Mouse (Mus musculus): ENCODE data around the gene Bptf. TPM values are rescaled to one million over a fixed set of nuclear protein-coding genes. Genes with fewer than 3 reads are reported as not detected.
A peak's percentile ranks its signal among the peaks of the same experiment; 100 is the strongest.

The Bptf gene
- total RNA-seq, 2 experiments from 2014 or later: 34.2 to 37.6 TPM

DNA sequence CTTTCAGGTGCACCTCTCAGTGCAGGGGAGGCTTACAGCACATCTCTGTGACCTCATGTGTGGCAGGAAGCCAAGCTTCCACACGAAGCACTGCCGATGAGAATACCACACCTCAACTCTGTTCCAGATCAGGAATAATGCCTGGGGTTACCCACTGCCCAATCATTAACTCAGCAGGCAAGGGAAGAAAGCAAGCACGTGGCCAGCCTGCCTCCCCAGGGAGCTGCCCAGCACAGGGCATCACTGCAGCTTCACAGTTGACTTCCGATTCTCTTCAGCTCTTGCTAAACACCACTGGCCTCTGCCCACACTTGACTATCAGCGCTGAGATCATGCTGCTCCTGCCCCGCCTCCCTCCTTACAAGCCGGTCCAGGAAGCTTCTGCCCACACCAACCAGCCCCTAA is 7.6 kb downstream of the Bptf start:
- DNase-seq (ENCODE audit: low spot score in 2 of 2): peak; percentile 42 to 50

DNA sequence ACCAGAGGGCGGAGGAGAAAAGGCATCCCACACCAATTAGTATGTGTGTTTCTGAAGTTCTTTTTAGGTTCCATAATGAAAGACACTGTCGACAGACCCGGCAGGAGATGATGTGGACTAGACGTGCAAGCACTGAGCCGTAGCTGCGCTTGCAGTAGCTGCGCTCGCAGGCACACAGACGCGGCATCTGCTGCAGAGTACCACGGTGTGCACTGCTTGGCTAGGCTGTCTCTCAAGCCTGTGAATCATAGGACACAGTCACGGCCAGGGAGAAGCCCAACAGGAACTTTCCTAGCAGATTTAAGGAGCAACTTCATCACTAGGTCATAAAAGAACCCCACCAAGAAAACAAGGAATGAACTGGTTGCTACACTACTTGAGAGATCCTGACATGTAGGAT is 14.1 kb downstream of the Bptf start:
- no peak for DNase-seq (ENCODE audit: low spot score in 2 of 2)

DNA sequence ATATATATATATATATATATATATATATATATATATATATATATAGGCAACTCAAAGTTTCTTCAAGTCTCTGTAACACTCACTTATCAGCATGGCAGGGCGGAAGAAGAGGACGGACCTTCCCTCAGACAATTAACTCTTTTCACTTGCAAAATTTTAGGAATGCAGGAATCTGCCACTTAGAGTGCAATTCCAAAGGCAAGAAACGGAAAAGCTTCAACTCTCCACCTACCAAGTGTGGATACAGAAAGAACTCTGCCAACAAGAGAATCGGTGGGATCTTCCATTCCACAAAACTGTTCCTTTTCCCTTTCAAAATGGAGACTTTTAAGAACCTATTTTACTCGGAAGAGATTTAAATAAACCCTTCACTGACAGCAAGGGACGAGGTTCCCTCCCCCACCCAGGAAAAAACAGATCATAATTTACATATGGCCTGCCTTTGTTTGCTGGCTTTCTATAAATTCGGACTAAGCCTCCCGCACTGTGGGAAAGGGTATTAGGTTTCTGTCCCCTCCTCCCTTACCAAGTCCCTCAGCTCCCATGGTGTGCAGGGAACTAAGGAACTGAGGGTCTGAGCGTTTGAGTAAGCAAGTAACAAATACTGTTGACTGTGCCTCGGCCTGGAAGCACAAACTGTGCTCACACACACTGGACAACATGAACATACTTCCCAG is 17.9 kb downstream of the Bptf start:
- no peak for DNase-seq (ENCODE audit: low spot score in 2 of 2)

DNA sequence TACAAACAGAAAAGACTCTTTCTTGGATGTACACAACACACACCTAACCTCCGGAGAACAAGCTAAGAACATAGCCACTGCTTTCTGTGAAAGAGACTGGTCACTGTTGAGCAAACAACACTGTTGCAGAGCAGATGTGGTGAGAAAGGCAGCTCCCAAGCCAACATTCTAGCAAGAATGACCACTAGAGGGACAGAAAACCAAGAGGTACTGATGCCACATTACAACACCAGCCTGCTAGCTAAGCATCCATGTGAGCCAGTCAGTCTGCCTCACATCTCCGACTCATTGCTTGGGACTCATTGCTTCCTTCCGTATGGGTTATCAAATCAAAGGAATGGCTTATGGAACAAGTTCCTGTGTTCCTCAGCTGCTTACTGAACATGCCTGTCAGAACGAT is 18.8 kb downstream of the Bptf start:
- DNase-seq (ENCODE audit: low spot score in 2 of 2): no peak

DNA sequence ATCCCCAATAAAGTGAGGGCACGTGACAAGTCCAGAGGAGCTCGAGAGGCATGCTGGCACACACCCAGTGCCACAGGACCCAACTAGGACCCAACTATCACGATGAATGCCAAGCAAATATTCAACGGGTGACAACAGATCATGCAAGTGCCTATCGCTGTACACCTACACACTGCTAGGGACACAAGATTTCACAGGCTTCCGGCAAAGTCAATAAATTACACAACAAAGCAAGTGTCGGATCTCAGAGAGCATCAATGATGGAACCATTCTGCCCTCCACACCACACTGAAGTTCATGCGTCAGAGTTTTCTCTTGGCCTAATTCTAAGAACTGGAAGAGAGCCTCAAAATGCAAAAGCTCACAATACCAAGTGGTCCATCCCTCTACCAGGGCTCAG is 22.3 kb downstream of the Bptf start:
- DNase-seq (ENCODE audit: low spot score in 2 of 2): no peak

DNA sequence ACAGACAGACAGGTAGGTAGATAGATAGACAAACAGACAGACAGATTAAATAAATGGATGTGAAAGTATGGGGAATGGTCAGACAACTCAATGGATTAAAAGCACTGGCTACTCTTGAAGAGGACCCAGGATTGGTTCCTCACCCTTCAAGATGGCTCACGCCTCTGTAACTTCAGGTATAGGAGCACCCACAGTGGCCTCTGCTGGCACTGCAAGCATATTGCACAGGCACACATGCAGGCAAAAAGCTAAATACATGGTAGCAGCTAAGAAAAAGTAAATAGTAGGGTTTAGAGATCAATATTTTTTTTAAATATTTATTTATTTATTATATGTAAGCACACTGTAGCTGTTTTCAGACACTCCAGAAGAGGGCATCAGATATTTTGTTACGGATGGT is 23.0 kb downstream of the Bptf start:
- no peak for DNase-seq (ENCODE audit: low spot score in 2 of 2)

DNA sequence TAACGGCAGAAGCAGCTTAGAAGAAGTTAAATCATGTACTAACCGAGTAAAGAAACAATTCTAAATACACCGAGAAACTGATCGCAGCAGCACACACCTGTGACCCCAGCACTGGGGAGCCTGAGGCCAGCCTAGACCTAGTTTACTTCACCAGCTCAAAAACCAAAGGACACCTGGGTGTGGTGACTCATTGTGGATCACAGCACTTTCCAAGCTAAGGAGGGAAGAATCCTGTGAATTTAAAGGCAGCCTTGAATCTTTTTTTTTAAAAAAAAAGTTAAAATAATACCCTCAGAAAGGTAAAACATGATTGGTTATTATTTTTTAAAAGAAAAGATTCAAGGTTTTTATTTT is 24.2 kb downstream of the Bptf start:
- DNase-seq (ENCODE audit: low spot score in 2 of 2): no peak

DNA sequence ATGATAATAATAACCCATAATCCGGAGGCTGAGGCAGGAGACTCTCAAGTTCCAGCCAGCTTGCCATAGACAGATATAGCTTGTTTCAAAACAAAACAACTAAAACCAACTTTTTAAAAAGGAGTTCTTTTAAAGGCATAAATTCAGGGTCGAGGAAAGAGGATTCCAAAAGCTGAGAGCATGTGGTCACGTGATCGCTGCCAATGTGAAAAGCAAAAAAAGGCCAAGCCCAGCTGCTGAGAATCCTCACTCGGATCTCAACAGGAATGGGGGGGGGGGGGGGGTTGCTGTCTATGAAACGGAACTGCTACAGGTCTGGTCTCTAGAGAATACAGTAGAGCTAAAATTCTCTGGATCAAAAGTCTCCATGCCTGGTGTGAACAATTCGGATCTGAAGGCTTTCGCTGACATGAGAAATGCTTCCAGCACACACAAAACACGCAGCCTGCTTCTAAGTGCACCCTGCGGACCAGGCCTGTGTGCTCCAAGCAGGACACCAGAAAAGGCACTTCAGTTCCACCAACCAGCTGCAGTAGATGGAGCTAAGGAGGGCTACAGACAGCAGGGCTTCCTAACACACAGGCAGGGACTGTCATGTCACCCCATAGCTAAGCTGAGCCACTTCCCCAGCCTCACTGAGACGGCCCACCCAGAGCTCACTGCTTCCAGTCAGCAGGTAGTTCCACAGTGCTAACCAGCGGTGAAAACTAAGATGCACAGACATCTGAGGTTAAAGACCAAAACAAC is 24.8 kb downstream of the Bptf start:
- DNase-seq (ENCODE audit: low spot score in 2 of 2): no peak

DNA sequence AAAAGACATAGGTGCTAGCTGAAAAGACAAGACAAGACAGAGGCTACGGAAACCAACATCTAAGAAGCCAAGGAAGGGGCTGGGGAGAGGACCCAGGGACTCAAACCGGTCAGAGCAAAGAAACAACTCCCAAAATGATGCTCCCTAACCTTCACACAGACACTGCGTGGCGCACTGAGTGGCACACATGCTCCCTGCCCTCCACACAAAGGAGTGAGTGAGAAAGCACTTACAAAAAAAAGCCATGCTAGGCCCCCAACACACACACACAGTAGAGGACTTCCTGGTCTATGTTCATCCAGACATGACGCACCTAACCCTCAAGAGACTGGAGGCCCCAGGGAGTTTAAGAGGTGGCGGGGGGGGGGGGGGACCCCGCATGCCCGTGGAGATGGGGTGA is 25.5 kb downstream of the Bptf start:
- no peak for DNase-seq (ENCODE audit: low spot score in 2 of 2)

DNA sequence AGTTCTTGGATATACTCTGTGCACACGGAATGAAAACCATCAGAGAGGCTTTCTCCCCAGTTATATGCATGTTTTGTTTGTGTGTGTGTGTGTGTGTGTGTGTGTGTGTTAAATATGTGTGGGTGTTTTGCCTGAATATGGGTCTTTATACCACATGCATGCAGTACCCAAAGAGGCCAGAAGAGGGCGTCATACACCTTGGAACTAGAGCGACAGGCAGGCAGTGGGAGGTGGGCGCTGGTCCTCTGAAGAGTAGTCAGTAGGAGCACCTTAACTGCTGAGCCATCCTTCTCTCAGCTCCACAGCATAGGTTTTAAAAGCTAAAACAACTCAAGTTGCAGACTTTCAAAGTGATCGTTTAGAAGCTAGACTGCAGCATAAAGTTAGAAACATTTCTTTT is 26.7 kb downstream of the Bptf start:
- peak; percentile 67 to 77 for DNase-seq (ENCODE audit: low spot score in 2 of 2)

DNA sequence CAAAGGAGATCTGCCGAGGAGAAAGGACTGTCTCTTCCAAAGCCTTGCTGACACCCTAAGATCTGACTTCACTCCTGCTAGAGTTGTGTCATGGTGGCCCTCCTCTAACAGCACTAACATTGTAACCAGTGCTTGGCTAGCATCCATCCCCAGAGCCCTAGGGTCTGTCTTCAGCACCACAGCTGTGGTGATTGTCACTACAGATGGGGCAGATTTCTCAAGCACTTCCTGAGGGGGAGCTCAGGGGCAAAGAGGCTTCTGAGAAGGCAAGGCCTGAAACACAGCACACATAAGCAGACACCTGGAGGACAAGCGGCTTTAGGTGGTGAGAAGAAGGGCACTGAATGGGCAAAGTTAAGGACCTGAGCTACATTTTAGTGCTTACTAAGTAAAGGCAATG is 28.2 kb downstream of the Bptf start:
- DNase-seq (ENCODE audit: low spot score in 2 of 2): no peak

DNA sequence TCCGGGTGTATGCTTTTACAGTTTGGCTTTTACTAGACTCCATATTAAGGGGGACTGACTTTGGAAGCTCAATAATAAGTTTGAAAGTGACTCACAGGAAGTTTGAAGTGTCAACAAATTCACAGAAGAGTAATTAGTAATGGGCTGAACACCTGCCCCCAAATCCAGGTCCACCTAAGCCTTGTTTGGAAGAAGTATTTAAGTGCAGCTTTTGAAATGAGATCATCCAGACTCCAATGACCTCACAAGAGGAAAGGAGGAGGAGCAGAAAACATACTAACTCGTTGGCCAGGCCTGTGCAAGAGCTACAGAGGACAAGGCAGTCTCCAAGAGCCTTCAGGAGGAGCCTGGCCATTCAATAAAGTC is 28.7 kb downstream of the Bptf start:
- DNase-seq (ENCODE audit: low spot score in 2 of 2): no peak

DNA sequence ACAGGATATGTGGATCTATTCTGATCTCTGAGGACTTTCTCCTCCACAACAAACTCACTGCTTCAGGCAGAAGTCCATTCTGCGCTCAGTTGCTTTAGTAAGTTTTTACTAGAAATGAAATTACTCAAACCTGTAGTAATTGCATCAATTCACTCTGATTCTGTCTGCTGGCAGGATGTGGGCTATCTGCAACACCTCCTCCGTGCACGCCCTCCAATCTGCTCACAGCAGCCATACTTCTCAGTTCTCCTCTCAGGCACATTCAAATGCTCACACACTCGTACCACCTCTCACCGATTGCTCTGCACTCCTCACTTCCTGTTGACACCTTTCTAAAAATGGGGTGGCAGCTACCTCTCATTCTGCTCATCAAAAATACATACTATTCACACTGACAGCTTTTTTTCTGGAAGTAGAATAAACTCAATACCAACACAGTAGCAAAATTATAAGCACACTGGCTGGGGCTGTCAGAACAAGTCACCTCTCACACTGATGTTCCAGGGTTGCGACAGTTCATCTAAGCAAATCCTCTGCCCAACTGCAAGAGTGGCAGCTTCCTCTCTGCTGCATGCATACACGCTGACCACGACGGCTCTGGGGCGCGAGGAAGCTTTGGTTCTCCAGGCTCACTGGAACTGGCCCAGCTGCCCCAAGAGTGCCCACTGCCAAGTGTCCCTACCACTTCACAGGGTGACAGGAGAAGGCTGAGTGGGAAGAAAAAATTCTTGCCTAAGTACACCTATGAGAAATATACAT is 29.3 kb downstream of the Bptf start:
- no peak for DNase-seq (ENCODE audit: low spot score in 2 of 2)

DNA sequence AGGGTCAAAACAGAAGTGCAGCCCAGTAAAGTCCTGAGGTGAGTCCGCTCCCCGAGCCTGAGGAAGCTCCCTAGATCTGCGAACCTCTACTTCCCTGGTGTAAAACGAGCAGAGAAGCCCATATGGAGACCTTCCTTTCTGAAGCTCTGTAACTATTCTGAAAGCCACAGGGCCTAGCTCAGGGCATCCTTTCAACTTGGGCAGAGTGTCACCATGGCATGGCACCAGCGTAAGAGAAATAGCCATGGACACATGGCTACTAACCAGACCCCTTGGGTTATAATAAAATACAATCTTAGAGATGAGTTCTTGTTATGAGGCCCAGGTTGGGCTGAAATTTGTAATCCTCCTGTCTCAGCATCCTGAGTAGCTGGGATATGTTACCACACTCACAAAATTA is 35.0 kb downstream of the Bptf start:
- DNase-seq (ENCODE audit: low spot score in 2 of 2): no peak

DNA sequence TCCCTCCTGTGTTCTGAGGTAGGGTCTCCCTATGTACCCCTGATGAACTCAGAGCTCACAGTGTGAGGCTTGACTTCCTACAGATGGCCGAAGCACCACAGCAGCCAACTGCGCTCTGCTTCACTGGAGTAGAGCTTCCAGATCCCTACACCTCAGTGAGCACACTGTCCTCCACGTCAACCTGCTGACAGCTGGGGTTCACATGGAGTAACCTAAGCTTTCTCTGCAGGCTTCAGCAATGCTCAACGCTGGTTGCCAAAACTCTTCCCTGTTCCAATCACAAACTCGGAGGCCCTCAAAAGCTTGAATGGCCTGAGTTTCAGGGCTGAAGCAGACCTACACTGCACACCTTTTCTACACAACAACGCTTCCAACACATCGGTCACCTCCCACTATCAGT is 38.1 kb downstream of the Bptf start:
- no peak for DNase-seq (ENCODE audit: low spot score in 2 of 2)

DNA sequence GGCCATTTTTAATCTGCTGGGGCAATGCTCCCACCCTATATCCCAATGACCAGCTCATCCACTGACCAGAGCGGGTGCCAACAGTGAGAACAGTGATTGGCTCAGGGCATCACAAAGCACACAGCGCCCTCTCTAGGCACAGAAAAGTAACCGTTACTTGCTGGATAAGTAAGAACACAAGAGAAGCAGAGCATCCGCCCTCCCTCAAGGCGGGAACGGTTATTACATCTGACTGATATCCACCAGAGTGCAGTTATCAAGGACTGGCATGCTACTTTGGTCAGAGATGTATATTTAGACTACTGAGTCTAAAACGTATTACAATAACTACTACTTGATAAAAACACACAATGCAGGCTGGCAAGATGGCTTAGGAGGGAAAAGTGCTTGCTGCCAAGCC is 39.3 kb downstream of the Bptf start:
- DNase-seq (ENCODE audit: low spot score in 2 of 2): no peak

DNA sequence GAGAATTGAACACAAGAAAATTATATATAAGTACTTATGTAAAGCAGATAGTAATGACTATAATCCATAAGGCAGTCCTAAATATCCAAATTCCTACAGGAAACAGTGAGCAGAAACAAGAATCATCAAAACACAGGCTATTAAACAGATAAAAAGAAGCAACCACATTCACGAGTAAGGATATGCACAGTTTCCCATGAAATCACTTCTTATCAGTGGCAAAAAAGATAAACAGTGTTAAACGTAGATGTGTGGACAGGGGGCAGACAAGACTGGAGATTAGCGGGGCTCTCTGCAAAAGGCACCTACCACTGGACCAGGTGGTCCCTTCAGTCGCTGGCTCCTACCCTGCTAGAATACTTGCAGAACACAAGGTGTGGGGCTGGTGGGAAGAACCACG is 46.1 kb downstream of the Bptf start:
- DNase-seq (ENCODE audit: low spot score in 2 of 2): no peak

DNA sequence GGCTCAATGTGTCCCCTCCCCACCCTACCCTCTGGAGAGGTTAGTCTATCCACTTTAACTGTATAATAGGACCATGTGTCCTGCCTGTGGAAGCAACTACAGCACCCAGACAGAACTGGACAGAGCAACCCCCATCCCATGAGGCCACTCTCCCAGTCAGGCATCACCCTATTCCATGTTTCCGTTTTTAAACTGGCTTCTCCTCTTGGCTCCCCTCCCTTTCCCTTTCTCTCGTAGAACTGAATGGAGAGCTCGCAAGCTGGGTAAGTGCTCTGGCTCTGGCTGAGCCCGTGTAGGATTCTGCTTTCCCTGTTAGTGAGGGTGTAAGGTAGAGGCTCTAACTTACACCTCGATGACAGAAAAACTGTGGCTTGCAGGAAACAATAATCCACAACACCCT is 48.4 kb downstream of the Bptf start:
- DNase-seq (ENCODE audit: low spot score in 2 of 2): no peak

DNA sequence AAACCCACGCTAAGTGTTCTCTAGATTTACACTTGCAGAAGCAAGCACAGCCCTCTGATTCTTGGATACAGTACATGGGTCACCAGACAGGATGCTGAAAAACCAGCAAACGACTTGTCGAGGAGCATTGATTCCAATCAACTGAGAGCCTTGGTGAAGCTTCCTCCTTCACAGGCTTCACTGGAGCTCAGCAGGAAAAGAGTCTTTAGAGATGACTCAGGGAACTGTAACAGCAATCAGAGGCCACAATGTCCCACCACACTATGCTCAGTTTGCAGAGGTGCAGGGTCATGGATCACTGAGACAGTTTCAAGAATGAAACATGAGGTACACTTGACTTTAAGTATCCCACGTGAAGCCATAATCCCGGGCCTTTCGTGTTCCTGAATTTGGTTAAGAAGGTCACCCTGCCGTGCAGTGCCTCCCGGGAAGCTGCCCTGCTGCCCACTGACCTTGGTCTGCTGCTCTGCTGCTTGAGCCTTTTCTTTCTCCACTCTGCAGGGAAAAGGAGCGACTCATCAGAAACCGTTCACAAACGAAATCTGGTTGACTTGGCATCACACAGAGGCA is 66.6 kb downstream of the Bptf start:
- no peak for DNase-seq (ENCODE audit: low spot score in 2 of 2)

DNA sequence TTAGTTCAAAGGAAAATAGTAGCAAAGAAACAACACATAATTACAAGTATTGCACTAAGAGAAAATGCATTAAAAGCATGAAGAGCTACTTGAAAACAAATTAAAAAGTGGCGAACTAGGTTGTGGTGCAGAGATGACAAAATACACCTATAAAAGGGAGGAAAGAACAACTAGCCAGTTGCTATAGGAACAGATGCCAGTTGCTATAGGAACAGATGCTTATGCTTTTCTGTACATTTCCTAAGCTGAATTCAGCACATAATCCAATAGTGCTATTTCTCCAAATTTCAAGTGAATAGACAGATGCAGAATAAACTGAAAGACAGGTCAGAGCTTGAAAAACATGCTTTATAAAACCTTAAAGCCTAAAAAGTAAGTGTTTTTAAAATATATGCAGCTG is 67.3 kb downstream of the Bptf start:
- DNase-seq (ENCODE audit: low spot score in 2 of 2): no peak

DNA sequence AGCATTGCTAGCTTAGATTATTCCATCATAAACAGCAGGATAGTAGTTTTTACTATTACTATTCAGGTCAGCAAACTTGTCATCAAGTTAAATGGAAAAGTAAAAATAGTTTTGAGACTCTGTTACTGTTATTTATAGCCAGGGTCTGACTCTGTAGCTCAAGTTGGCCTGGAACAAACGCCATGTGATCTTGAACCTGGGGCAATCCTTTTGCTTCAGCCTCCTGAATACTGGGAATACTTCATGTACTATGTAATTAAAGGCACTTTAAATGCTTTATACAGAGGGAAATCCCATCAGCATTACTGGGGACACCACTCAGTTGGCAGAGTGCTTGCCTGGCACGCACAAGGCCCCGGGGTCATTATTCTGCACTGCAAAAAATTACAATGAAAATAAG is 68.9 kb downstream of the Bptf start:
- DNase-seq (ENCODE audit: low spot score in 2 of 2): no peak

DNA sequence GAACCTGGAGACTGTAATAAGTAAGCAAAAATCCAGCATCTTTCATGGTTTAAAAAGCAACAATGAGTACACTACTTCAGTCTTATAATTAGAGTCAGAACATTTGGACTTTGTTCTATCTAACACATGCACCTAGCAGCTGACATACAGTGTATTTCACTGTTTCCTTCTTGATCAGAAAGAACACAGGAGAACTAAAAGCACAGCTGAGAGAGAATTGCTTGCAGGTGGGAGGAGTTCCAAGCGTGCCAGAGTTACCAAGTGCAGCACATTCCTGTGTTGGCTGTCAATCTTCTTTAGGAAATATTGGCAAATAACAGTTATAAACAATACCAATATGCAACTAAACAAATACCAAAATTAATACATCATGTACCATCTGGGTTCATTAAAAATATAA is 71.0 kb downstream of the Bptf start:
- DNase-seq (ENCODE audit: low spot score in 2 of 2): no peak
